Mouse (Mus musculus): ENCODE measurements around the gene Col4a2.

- TF ChIP-seq CTCF (IDR thresholded peaks at IDR 0.05; ENCODE audit: low read depth) (peak; percentile 22; the same call in 1 of the 2 replicates), EP300 (optimal IDR thresholded peaks at IDR 0.05) (peak; percentile 50)
These were observed 63.3 kb downstream of the Col4a2 start for GRCm38 (mm10) chr8:11375749-11376438.
